Mouse (Mus musculus) erythroblast, embryonic 14.5 days (primary cell): ENCODE data around the gene Gm13285. TPM values are rescaled to one million over a fixed set of nuclear protein-coding genes. Genes with fewer than 3 reads are reported as not detected.
"Not testable (repeated sequence)": the region's sequence is repeated elsewhere in the genome, so short reads cannot be mapped to it uniquely, and the experiment has no call there.

ENCODE experiments used
- H3K27me3 ChIP-seq: 2 replicates; pipeline ENCODE4 v1.6.1; 2012; ENCODE audit warnings: inconsistent platforms; ENCODE audit not compliant: control insufficient read depth
- H3K36me3 ChIP-seq: 2 replicates; pipeline ENCODE4 v1.6.1; 2012; ENCODE audit warnings: mild to moderate bottlenecking, inconsistent platforms; ENCODE audit not compliant: control insufficient read depth
- H3K4me1 ChIP-seq: 2 replicates; pipeline ENCODE4 v1.6.1; 2012; ENCODE audit warnings: inconsistent platforms; ENCODE audit not compliant: control insufficient read depth
- H3K4me3 ChIP-seq: replicated peaks from 2 replicates; pipeline ENCODE3; 2012; ENCODE audit warnings: moderate library complexity, mild to moderate bottlenecking, inconsistent platforms
- H3K9me3 ChIP-seq: 2 replicates; pipeline ENCODE4 v1.6.1; 2012; ENCODE audit warnings: low read length, inconsistent platforms, mixed read lengths; ENCODE audit not compliant: control insufficient read depth
- polyA plus RNA-seq: library from polyadenylated mRNA; stranded (reverse); fragments of >175 nt; gene quantifications from 2 replicates; pipeline ENCODE4 v1.2.3, GENCODE M21; 2012

Gene Gm13285
- polyA plus RNA-seq, 1 experiment, result not detected

- H3K9me3 ChIP-seq, H3K27me3 ChIP-seq, H3K4me1 ChIP-seq, H3K4me3 ChIP-seq, H3K36me3 ChIP-seq: not testable (repeated sequence)
These were observed 19.9 kb upstream of the Gm13285 start, which contains the start of gene Gm13272 for GRCm38 (mm10) chr4:88779550-88779949. TSS of gene Gm13272 (plus strand) at chr4:88779850.

GRCm38 (mm10) chr4:88780320-88780719 lies 19.1 kb upstream of the Gm13285 start:
- not testable (repeated sequence) for H3K4me1 ChIP-seq, H3K27me3 ChIP-seq, H3K9me3 ChIP-seq, H3K4me3 ChIP-seq, H3K36me3 ChIP-seq

DNA sequence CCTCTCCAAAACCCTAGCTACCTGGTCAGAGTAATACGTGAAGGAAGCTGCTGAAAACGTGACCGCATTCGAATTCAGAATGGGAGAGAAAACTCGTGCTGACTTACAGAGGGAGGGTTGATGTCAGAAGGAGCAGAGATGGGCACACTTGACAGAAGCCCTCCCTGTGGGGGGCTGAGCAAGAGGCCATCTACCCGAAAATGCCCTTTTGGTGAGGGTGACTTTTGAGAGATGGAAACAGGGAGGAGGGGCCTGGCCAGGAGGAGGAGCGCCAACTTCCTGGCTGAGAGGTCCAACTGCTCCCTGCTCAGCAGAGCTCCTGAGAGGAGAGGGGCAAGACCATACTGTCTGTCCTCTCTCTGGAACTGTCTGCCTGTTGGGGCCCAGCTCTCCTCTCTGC lies 17.6 kb upstream of the Gm13285 start, which contains the start of gene Ifnz:
Gene Ifnz (plus strand): TSS at position 301 of the 400 bp plus-strand sequence.
- H3K27me3 ChIP-seq, H3K4me1 ChIP-seq, H3K36me3 ChIP-seq, H3K4me3 ChIP-seq, H3K9me3 ChIP-seq: not testable (repeated sequence)

DNA sequence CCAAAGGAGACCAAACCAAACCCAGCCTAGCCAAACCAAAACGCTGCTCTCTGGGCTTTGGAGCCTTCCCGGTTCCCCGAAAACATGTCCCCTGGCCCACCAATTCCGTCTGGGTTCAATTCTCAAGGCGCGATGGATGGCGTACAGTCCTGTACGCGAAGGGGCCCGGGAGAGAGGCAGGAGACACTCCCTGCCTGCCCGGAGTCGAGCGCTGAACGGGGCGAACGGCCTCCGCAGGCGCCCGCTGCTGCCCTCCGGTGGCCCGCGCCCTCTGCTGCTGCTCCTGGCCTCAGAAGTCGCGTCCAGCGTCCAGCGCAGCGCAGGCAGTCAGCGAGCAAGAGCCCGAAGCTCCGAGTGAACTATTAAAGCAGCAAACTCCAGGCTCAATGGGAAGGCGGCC lies 17.1 kb upstream of the Gm13285 start:
- H3K4me1 ChIP-seq, H3K9me3 ChIP-seq, H3K36me3 ChIP-seq, H3K27me3 ChIP-seq, H3K4me3 ChIP-seq: not testable (repeated sequence)

GRCm38 (mm10) chr4:88785409-88785808 lies 14.1 kb upstream of the Gm13285 start, which contains the start of gene Gm13276:
TSS of gene Gm13276 (plus strand) at chr4:88785709.
- not testable (repeated sequence) for H3K36me3 ChIP-seq, H3K9me3 ChIP-seq, H3K4me1 ChIP-seq, H3K4me3 ChIP-seq, H3K27me3 ChIP-seq

DNA sequence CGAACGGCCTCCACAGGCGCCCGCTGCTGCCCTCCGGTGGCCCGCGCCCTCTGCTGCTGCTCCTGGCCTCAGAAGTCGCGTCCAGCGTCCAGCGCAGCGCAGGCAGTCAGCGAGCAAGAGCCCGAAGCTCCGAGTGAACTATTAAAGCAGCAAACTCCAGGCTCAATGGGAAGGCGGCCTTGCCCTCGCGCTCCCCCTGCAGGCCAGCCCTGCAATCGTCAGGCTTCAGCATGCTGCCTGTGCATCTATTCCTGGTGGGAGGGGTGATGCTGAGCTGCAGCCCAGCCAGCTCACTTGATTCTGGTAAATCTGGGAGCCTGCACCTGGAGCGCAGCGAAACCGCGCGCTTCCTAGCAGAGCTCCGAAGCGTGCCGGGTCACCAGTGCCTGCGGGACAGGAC lies 11.1 kb upstream of the Gm13285 start, which contains the start of gene Gm13277:
Gene Gm13277 (plus strand): TSS at position 231 of the 400 bp plus-strand sequence.
- not testable (repeated sequence) for H3K27me3 ChIP-seq, H3K4me1 ChIP-seq, H3K4me3 ChIP-seq, H3K9me3 ChIP-seq, H3K36me3 ChIP-seq

- H3K4me3 ChIP-seq, H3K9me3 ChIP-seq, H3K36me3 ChIP-seq, H3K27me3 ChIP-seq, H3K4me1 ChIP-seq: not testable (repeated sequence)
These were observed 8.2 kb upstream of the Gm13285 start, which contains the start of gene Gm13278 for GRCm38 (mm10) chr4:88791250-88791649. TSS of gene Gm13278 (plus strand) at chr4:88791550.

- not testable (repeated sequence) for H3K4me1 ChIP-seq, H3K27me3 ChIP-seq
These were observed 5.4 kb upstream of the Gm13285 start, which contains the start of gene Gm13275 for GRCm38 (mm10) chr4:88793936-88794675. TSS of gene Gm13275 (plus strand) at chr4:88794487.

GRCm38 (mm10) chr4:88797097-88797496 lies 2.4 kb upstream of the Gm13285 start, which contains the start of gene Gm13279:
TSS of gene Gm13279 (plus strand) at chr4:88797397.
- H3K9me3 ChIP-seq, H3K27me3 ChIP-seq, H3K36me3 ChIP-seq, H3K4me3 ChIP-seq, H3K4me1 ChIP-seq: not testable (repeated sequence)

More at GRCm38 (mm10) chr4:88793936-88794675, 5.4 kb upstream of the Gm13285 start, which contains the start of gene Gm13275:
- not testable (repeated sequence) for H3K9me3 ChIP-seq, H3K4me3 ChIP-seq, H3K36me3 ChIP-seq

DNA sequence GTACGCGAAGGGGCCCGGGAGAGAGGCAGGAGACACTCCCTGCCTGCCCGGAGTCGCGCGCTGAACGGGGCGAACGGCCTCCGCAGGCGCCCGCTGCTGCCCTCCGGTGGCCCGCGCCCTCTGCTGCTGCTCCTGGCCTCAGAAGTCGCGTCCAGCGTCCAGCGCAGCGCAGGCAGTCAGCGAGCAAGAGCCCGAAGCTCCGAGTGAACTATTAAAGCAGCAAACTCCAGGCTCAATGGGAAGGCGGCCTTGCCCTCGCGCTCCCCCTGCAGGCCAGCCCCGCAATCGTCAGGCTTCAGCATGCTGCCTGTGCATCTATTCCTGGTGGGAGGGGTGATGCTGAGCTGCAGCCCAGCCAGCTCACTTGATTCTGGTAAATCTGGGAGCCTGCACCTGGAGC lies 3.5 kb downstream of the Gm13285 start, which contains the start of gene Gm13287:
Gene Gm13287 (plus strand): TSS at position 301 of the 400 bp plus-strand sequence.
- H3K4me3 ChIP-seq, H3K36me3 ChIP-seq, H3K4me1 ChIP-seq, H3K27me3 ChIP-seq, H3K9me3 ChIP-seq: not testable (repeated sequence)

DNA sequence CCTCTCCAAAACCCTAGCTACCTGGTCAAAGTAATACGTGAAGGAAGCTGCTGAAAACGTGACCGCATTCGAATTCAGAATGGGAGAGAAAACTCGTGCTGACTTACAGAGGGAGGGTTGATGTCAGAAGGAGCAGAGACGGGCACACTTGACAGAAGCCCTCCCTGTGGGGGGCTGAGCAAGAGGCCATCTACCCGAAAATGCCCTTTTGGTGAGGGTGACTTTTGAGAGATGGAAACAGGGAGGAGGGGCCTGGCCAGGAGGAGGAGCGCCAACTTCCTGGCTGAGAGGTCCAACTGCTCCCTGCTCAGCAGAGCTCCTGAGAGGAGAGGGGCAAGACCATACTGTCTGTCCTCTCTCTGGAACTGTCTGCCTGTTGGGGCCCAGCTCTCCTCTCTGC lies 5.8 kb downstream of the Gm13285 start, which contains the start of gene Gm13288:
Gene Gm13288 (plus strand): TSS at position 301 of the 400 bp plus-strand sequence.
- not testable (repeated sequence) for H3K36me3 ChIP-seq, H3K4me3 ChIP-seq, H3K9me3 ChIP-seq, H3K27me3 ChIP-seq, H3K4me1 ChIP-seq

DNA sequence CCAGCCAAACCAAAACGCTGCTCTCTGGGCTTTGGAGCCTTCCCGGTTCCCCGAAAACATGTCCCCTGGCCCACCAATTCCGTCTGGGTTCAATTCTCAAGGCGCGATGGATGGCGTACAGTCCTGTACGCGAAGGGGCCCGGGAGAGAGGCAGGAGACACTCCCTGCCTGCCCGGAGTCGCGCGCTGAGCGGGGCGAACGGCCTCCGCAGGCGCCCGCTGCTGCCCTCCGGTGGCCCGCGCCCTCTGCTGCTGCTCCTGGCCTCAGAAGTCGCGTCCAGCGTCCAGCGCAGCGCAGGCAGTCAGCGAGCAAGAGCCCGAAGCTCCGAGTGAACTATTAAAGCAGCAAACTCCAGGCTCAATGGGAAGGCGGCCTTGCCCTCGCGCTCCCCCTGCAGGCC lies 6.3 kb downstream of the Gm13285 start:
- not testable (repeated sequence) for H3K4me3 ChIP-seq, H3K27me3 ChIP-seq, H3K4me1 ChIP-seq, H3K36me3 ChIP-seq, H3K9me3 ChIP-seq
